Mouse (Mus musculus) neural tube, postnatal 0 days (tissue): Measurements from ENCODE around the gene Defb42. TPM values are rescaled to one million over a fixed set of nuclear protein-coding genes. Genes with fewer than 3 reads are reported as not detected.

Experiments used
- polyA plus RNA-seq: library from polyadenylated mRNA; unstranded; fragments of >200 nt; fragmentation: Nextera tagmentation; extraction: Ambion mirVana; gene quantifications from 2 replicates; pipeline ENCODE4 v1.2.1, GENCODE M21; 2015

Gene Defb42
- 0.71 and 0.79 TPM in 2 replicates for polyA plus RNA-seq

DNA sequence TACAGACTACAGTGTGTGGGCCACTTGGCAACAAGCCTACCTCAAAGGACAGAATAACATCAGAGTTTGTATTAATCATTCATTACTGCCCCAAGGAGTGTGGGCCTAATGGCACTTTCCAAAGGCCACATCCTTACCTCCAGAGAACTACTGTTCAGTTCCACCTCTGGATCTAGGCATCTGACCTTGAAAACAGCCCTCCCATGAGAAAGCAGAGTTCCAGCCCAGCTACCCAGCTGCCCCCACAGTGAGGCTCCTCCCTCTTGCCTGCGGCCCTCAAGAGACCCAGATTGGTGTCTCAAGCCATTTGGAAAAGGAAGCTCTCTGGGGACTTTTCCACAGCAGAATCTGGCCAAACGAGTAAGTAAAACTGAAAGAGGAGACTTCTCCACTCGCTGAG, at the start of gene Defb42:
Defb42 (plus strand) TSS at position 301 of the 400 bp plus-strand sequence.

DNA sequence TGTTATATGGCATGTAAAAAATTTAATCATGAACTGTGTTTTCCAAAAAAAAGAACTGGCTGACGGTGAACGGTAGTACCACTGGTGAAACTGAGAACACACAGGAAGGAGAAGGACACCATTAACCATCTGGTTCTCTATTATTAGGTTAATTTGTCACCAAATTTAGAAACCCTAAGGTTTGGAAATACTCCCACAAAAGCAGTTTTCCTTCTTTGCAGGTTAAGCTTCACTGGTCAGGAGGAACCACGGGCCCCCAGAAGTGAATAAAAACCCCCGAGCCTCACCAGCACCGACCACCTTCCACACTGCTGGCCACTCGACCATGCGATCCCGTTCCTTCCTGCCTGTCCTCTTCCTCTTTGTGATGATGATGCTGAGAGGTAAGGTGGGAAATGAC, 49.0 kb upstream of the Defb42 start, which contains the start of gene Defb47:
Defb47 (plus strand) TSS at position 301 of the 400 bp plus-strand sequence.

DNA sequence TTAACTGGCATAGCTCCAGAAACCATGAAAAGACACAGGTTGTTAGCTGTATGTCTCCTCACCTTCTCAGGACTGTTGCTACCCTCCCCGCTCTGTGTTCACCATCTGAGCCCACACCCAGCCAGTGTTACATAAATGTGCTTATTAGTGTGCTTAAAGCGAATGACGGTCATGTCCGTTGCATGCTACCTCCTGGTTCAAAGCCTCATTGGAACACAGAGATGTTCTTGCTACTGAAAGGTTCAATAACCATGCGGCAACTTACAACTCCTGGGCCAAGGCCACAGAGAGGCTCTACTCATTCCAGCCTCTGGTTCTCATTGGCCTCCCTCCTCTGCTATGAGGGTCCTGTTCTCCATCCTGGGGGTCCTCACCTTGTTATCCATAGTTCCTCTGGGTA, 35.3 kb upstream of the Defb42 start, which contains the start of gene Defb43:
Defb43 (plus strand) TSS at position 301 of the 400 bp plus-strand sequence.

DNA sequence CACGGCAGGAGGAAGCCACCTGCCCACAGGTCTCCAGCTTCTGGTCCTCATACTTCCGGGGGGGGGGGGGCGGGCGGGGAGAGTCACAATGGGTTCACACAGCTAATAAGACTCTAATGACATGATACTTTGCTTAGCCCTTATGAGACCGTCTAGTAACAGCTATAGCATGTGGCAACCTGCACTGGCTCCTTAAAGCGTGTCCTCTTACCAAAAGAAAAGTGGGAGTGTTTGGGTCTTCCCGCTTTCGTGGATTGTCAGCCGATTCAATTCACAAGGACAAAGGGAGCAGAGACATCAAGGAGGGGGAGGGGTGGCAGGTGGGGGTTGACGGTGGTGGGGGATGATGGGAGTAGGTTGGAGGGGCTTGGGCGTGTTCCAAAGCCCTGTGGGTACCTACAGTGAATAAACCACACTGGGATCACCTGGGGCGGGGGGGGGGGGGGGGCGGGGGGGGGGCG, 3.1 kb downstream of the Defb42 start, which contains the start of gene Defb30:
Defb30 (minus strand) TSS at position 51 of the 461 bp plus-strand sequence.

Other genes starting within 250 kb of the Defb42 start
- gene Wdfy2, start 209.3 kb upstream of the Defb42 start, polyA plus RNA-seq = 4.6 and 5.1 TPM in 2 replicates
- not detected in 2 replicates for gene Defb48, start 62.5 kb upstream of the Defb42 start, polyA plus RNA-seq
- gene Defb47, start 48.9 kb upstream of the Defb42 start, polyA plus RNA-seq = not detected in 2 replicates
- gene Defb43, start 35.2 kb upstream of the Defb42 start, polyA plus RNA-seq = not detected in 2 replicates
- not detected in 2 replicates for gene Defb30, start 3.0 kb downstream of the Defb42 start, polyA plus RNA-seq